9 mouse cellular contexts compared by ENCODE assay signal in the genomic region with DNA sequence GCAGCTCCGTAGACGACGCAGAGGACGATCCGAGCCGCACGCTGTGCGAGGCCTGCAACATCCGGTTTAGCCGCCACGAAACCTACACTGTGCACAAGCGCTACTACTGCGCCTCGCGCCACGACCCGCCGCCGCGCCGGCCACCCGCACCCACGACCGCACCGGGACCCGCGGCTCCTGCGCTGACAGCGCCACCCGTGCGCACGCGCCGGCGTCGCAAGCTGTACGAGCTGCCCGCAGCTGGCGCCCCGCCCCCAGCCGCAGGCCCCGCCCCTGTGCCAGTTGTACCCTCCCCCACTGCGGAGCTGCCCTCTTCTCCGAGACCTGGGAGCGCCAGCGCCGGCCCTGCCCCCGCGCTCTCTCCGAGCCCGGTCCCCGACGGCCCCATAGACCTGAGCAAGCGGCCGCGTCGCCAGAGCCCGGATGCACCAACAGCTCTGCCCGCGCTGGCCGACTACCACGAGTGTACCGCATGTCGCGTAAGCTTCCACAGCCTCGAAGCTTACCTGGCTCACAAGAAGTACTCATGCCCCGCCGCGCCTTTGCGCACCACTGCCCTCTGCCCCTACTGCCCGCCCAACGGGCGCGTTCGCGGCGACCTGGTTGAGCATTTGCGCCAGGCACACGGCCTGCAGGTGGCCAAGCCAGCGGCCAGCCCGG. TPM values are rescaled to one million over a fixed set of nuclear protein-coding genes. Genes with fewer than 3 reads are reported as not detected.
DNase-seq lines count a peak whose midpoint lies in the region; ATAC-seq and TF ChIP-seq lines count a peak whose summit lies in the region.
"Had no signal": no experiment of that assay in that cellular context is flagged by ENCODE, and none has a peak within 500 bp of the region (broad histone marks: within the 10 kb centered on the region; RNA-seq: fewer than 3 reads in every experiment).

No protein-coding gene starts in this region.

- no peak for TF ChIP-seq EP300 in ES-Bruce4 (IDR thresholded peaks at IDR 0.05; ENCODE audit: insufficient read depth, low read depth, low read length)

- no peak overlapping the region for H3K27ac ChIP-seq in ES-Bruce4 (ENCODE audit: insufficient read depth, low read length)
- no peak overlapping the region for H3K27ac ChIP-seq in embryonic facial prominence, embryonic 14.5 days (replicated peaks; ENCODE audit: low read depth, low read length)
- H3K27ac ChIP-seq in lung, embryonic 15.5 days: no peak overlapping the region

- H3K9me3 ChIP-seq in ES-Bruce4 (replicated peaks; ENCODE audit: control insufficient read depth, insufficient read depth, low read length, poor library complexity, severe bottlenecking): no peaks in the 10 kb centered on the region
- no peaks in the 10 kb centered on the region for H3K9me3 ChIP-seq in embryonic facial prominence, embryonic 14.5 days (ENCODE audit: control insufficient read depth, low read length)
- H3K9me3 ChIP-seq in lung, embryonic 15.5 days: no peaks in the 10 kb centered on the region

- peak; percentile 75 for ATAC-seq in embryonic facial prominence, embryonic 14.5 days (ENCODE audit: low read depth)
- peak; percentile 41 for ATAC-seq in lung, embryonic 15.5 days (ENCODE audit: borderline replicate concordance, extremely low read depth, low FRiP score, low TSS enrichment)
- no peak for ATAC-seq in CD4-positive, CD25-positive, alpha-beta regulatory T cell, adult 4 months

- peak overlapping the region; percentile 92 for H3K4me2 ChIP-seq in embryonic facial prominence, embryonic 14.5 days (ENCODE audit: low read depth, low read length)
- peak overlapping the region; percentile 73 for H3K4me2 ChIP-seq in lung, embryonic 15.5 days

- TF ChIP-seq CTCF in ES-Bruce4 (IDR thresholded peaks at IDR 0.05; ENCODE audit: low read depth, low read length): no peak

- peak overlapping the region; percentile 68 for H3K9ac ChIP-seq in ES-Bruce4 (ENCODE audit: low read depth, poor library complexity, severe bottlenecking)
- peak overlapping the region; percentile 60 for H3K9ac ChIP-seq in embryonic facial prominence, embryonic 14.5 days (ENCODE audit: low read depth, low read length)
- H3K9ac ChIP-seq in lung, embryonic 15.5 days: peak overlapping the region; percentile 11

- H3K4me1 ChIP-seq in ES-Bruce4 (ENCODE audit: control insufficient read depth, insufficient read depth, low read length): no peaks in the 10 kb centered on the region
- H3K4me1 ChIP-seq in embryonic facial prominence, embryonic 14.5 days (ENCODE audit: control insufficient read depth, insufficient read depth, low read length): peaks cover 5% of the 10 kb centered on the region; the same call in 1 of the 2 replicates
- H3K4me1 ChIP-seq in lung, embryonic 15.5 days: peaks cover 18% of the 10 kb centered on the region

- 3% methylated on average over 33 of the region's 81 CpGs for WGBS in embryonic facial prominence, embryonic 14.5 days
- WGBS in lung, embryonic 15.5 days: 10% methylated on average over 81 of the region's 81 CpGs

- peak overlapping the region; percentile 75 for H3K4me3 ChIP-seq in ES-Bruce4 (ENCODE audit: low read depth, low read length)
- peak overlapping the region; percentile 58 for H3K4me3 ChIP-seq in embryonic facial prominence, embryonic 14.5 days (ENCODE audit: low read depth, low read length)
- peak overlapping the region; percentile 44 for H3K4me3 ChIP-seq in lung, embryonic 15.5 days
- H3K4me3 ChIP-seq: erythroblast, embryonic 14.5 days had no signal

- no peaks in the 10 kb centered on the region for H3K36me3 ChIP-seq in ES-Bruce4 (ENCODE audit: control insufficient read depth, insufficient read depth, low read length, poor library complexity, severe bottlenecking)
- H3K36me3 ChIP-seq in embryonic facial prominence, embryonic 14.5 days (ENCODE audit: control insufficient read depth, insufficient read depth, low read length): no peaks in the 10 kb centered on the region; the same call in 1 of the 2 replicates
- peaks cover 4% of the 10 kb centered on the region; the same call in 1 of the 2 replicates for H3K36me3 ChIP-seq in lung, embryonic 15.5 days

- TF ChIP-seq POLR2A in ES-Bruce4 (IDR thresholded peaks at IDR 0.05; ENCODE audit: insufficient read depth, low read length): no peak

- peaks cover 4% of the 10 kb centered on the region; the same call in 1 of the 2 replicates for H3K27me3 ChIP-seq in ES-Bruce4 (ENCODE audit: control insufficient read depth, insufficient read depth, low read length, poor library complexity, severe bottlenecking)
- H3K27me3 ChIP-seq in embryonic facial prominence, embryonic 14.5 days (replicated peaks; ENCODE audit: control insufficient read depth, insufficient read depth, low read length): peaks cover 45% of the 10 kb centered on the region
- peaks cover 42% of the 10 kb centered on the region for H3K27me3 ChIP-seq in lung, embryonic 15.5 days

- DNase-seq in adrenal gland, adult 2 months: peak; percentile 73
- no peak for DNase-seq in adrenal gland, adult 8-10 months
- DNase-seq in embryonic facial prominence, embryonic 14.5 days (ENCODE audit: low spot score): peak; percentile 57
- peak; percentile 73 for DNase-seq in kidney, adult 18-20 months
- DNase-seq in right cerebral cortex, postnatal 10 days (ENCODE audit: low spot score in 2 of 2): peak; percentile 63 to 70

RNA-seq across cellular contexts. Expression of gene Trhr2, which starts 24.2 kb away (rescaled TPM):
- total RNA-seq in adrenal gland, adult 2 months (2021): not detected
- not detected in 2 replicates for polyA plus RNA-seq in adrenal gland, adult 2 months (2012; rRNA removed)
- not detected for total RNA-seq in adrenal gland, adult 8-10 months (2022)
- not detected in 2 replicates for polyA plus RNA-seq in ES-Bruce4 (2011; ENCODE audit: insufficient read depth, insufficient read length, low read depth, missing spikeins)
- 0.16 TPM in 1 of 2 replicates, not detected in the other for polyA plus RNA-seq in embryonic facial prominence, embryonic 14.5 days (2014; fragmentation: Nextera tagmentation; extraction: Ambion mirVana)
- polyA plus RNA-seq in lung, embryonic 15.5 days (2015; fragmentation: Nextera tagmentation; extraction: Ambion mirVana): not detected in 2 replicates
- not detected for polyA plus RNA-seq in CD4-positive, CD25-positive, alpha-beta regulatory T cell, adult 4 months (2017; shearing (Covaris generic))
- polyA plus RNA-seq: erythroblast, embryonic 14.5 days had no signal

RNA-seq across cellular contexts. Expression of gene Zc3h18, which starts 40.0 kb away (rescaled TPM):
- 10 to 100 TPM; 36.9 to 44.8 TPM for total RNA-seq in adrenal gland, adult 2 months (2021)
- polyA plus RNA-seq in adrenal gland, adult 2 months (2012; rRNA removed): 34.3 and 38.2 TPM in 2 replicates
- 10 to 100 TPM; 38.4 to 55.0 (median 47.0) TPM for total RNA-seq in adrenal gland, adult 8-10 months (2022)
- 67.1 and 67.2 TPM in 2 replicates for polyA plus RNA-seq in ES-Bruce4 (2011; ENCODE audit: insufficient read depth, insufficient read length, low read depth, missing spikeins)
- polyA plus RNA-seq in embryonic facial prominence, embryonic 14.5 days (2014; fragmentation: Nextera tagmentation; extraction: Ambion mirVana): 30.9 and 31.6 TPM in 2 replicates
- polyA plus RNA-seq in lung, embryonic 15.5 days (2015; fragmentation: Nextera tagmentation; extraction: Ambion mirVana): 53.3 and 55.1 TPM in 2 replicates
- polyA plus RNA-seq in CD4-positive, CD25-positive, alpha-beta regulatory T cell, adult 4 months (2017; shearing (Covaris generic)): 10 to 100 TPM; 12.1 to 12.7 TPM

RNA-seq across cellular contexts. Expression of gene Zfpm1, which starts 54.4 kb away (rescaled TPM):
- total RNA-seq in adrenal gland, adult 2 months (2021): 10 to 100 TPM; 16.0 to 24.2 TPM
- polyA plus RNA-seq in adrenal gland, adult 2 months (2012; rRNA removed): 37.4 and 60.4 TPM in 2 replicates
- total RNA-seq in adrenal gland, adult 8-10 months (2022): 10 to 100 TPM; 17.3 to 35.3 (median 28.0) TPM
- 15.5 and 16.8 TPM in 2 replicates for polyA plus RNA-seq in ES-Bruce4 (2011; ENCODE audit: insufficient read depth, insufficient read length, low read depth, missing spikeins)
- polyA plus RNA-seq in embryonic facial prominence, embryonic 14.5 days (2014; fragmentation: Nextera tagmentation; extraction: Ambion mirVana): 1.7 and 1.9 TPM in 2 replicates
- polyA plus RNA-seq in lung, embryonic 15.5 days (2015; fragmentation: Nextera tagmentation; extraction: Ambion mirVana): 1.3 and 1.6 TPM in 2 replicates
- polyA plus RNA-seq in CD4-positive, CD25-positive, alpha-beta regulatory T cell, adult 4 months (2017; shearing (Covaris generic)): under 1 TPM; 0.46 to 0.82 TPM

Comparison
In these comparisons a context has a peak if more than half of its experiments do, and no peak if none do; other contexts are left out.
1. H3K9ac ChIP-seq: peak in every context shown above with its lines; median percentile 68 in ES-Bruce4; 60 in embryonic facial prominence, embryonic 14.5 days; 11 in lung, embryonic 15.5 days.